Mouse (Mus musculus) macrophage (primary cell): Measurements from ENCODE around the gene Uqcrc1. TPM values are rescaled to one million over a fixed set of nuclear protein-coding genes. Genes with fewer than 3 reads are reported as not detected.

Source experiments
- H3K27ac ChIP-seq: fragments of 350-480 bp; formaldehyde crosslinking; 2 replicates; pipeline ENCODE4 v1.9.0; 2021
- H3K36me3 ChIP-seq: fragments of 350-480 bp; formaldehyde crosslinking; 2 replicates; pipeline ENCODE4 v1.9.0; 2021; ENCODE audit errors: inconsistent target
- H3K4me3 ChIP-seq: fragments of 350-480 bp; formaldehyde crosslinking; 2 replicates; pipeline ENCODE4 v1.9.0; 2021; ENCODE audit errors: inconsistent target
- H3K79me2 ChIP-seq: fragments of 350-480 bp; formaldehyde crosslinking; 2 replicates; pipeline ENCODE4 v1.9.0; 2021; ENCODE audit errors: inconsistent target
- WGBS: methylation state at CpG from one replicate; pipeline ENCODE4 v1.1.7; 2026; ENCODE audit warnings: inconsistent platforms; ENCODE audit not compliant: missing documents; 5-methylcytosine and 5-hydroxymethylcytosine counted together
- polyA plus RNA-seq: library from polyadenylated mRNA; stranded (reverse); fragments of 250-400 nt; gene quantifications from 3 replicates; pipeline ENCODE4 v1.2.4, GENCODE M21; 2018; ENCODE audit warnings: inconsistent platforms

Gene Uqcrc1
- polyA plus RNA-seq, 1 experiment from 2014 or later = 93.6 TPM

GRCm38 (mm10) chr9:108992620-108993361, 56.4 kb downstream of the Uqcrc1 start:
- peak overlapping the region; percentile 76 for H3K4me3 ChIP-seq
- H3K79me2 ChIP-seq = peaks cover 59% of the 10 kb centered on the region
- 91% methylated on average over 9 of the region's 9 CpGs for WGBS
- no peaks in the 10 kb centered on the region for H3K36me3 ChIP-seq
- peak overlapping the region; percentile 41; the same call in 1 of the 2 replicates for H3K27ac ChIP-seq

GRCm38 (mm10) chr9:108996411-108996810, 60.0 kb downstream of the Uqcrc1 start:
- WGBS = 75% methylated on average over 9 of the region's 9 CpGs
- Histone ChIP-seq H3K4me3 (no peak overlapping the region), H3K36me3 (no peaks in the 10 kb centered on the region), H3K79me2 (peaks cover 69% of the 10 kb centered on the region), H3K27ac (no peak overlapping the region)

DNA sequence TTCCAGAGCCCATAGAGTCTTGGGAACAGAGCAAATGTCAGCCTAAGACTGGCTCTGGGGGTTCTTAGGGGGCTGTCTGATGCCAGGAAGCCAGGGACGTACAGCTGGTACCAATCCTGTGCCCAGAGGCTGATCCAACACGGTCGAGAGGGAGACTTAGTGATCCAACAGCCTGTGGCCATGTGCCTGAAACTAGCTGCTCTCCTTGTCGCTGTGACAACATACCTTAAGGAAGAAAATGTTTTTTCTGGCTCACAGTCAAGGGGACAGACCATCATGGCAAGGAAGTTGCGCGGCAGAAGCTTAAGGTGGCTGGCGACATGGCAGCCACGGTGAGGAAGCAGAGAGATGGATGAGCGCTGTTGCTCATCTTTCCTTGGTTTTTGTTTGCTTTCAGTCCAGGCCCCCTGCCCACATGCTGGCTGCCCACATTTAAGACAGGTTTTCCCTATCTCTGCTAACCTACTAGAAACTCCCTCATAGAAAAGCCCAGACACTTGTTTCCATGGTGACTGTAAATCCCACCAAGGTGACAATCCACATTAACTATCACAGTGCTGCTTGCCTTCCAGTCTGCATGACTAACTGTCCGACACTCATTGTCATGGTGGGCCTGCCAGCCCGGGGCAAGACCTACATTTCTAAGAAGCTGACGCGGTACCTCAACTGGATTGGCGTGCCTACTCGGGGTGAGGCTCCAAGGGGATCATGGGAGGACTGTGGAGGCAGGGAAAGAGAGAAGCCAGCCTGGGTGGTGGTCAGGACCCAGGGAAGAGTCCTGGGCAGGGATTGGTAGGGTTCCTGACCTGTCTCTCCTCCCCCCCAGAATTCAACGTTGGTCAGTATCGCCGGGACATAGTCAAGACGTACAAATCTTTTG, 62.1 kb downstream of the Uqcrc1 start:
- peaks cover 11% of the 10 kb centered on the region for H3K36me3 ChIP-seq
- peak overlapping the region; percentile 84 for H3K27ac ChIP-seq
- H3K4me3 ChIP-seq = no peak overlapping the region
- peaks cover 52% of the 10 kb centered on the region for H3K79me2 ChIP-seq
- 69% methylated on average over 19 of the region's 19 CpGs for WGBS

GRCm38 (mm10) chr9:108999167-108999526, 62.7 kb downstream of the Uqcrc1 start:
- Histone ChIP-seq H3K4me3 (no peak overlapping the region), H3K27ac (peak overlapping the region; percentile 84), H3K36me3 (peaks cover 11% of the 10 kb centered on the region), H3K79me2 (peaks cover 46% of the 10 kb centered on the region)
- WGBS = 2% methylated on average over 4 of the region's 4 CpGs

Other genes with a start within 250 kb of the Uqcrc1 start
- 20.7 to 69.9 TPM (median 46.8 TPM) in 3 replicates for gene Prkar2a, start 247.3 kb upstream of the Uqcrc1 start, polyA plus RNA-seq
- 21.7 to 28.6 TPM (median 24.7 TPM) in 3 replicates for gene Ip6k2, start 152.8 kb upstream of the Uqcrc1 start, polyA plus RNA-seq
- gene Nckipsd, start 128.3 kb upstream of the Uqcrc1 start, polyA plus RNA-seq = 10.6 to 19.3 TPM (median 11.4 TPM) in 3 replicates
- 0.53 to 1.2 TPM (median 0.95 TPM) in 3 replicates for gene Celsr3, start 110.3 kb upstream of the Uqcrc1 start, polyA plus RNA-seq
- gene Slc26a6, start 83.3 kb upstream of the Uqcrc1 start, polyA plus RNA-seq = 5.2 to 17.9 TPM (median 8.1 TPM) in 3 replicates
- gene Tmem89, start 22.0 kb upstream of the Uqcrc1 start, polyA plus RNA-seq = not detected in 3 replicates
- gene Col7a1, start 17.0 kb downstream of the Uqcrc1 start, polyA plus RNA-seq = 0.11 to 0.42 TPM (median 0.14 TPM) in 3 replicates
- not detected in 3 replicates for gene Ucn2, start 49.4 kb downstream of the Uqcrc1 start, polyA plus RNA-seq
- 23.2 to 27.5 TPM (median 24.0 TPM) in 3 replicates for gene Pfkfb4, start 55.1 kb downstream of the Uqcrc1 start, polyA plus RNA-seq
- 392 to 901 TPM (median 421 TPM) in 3 replicates for gene Shisa5, start 101.9 kb downstream of the Uqcrc1 start, polyA plus RNA-seq
- gene Trex1, start 123.1 kb downstream of the Uqcrc1 start, polyA plus RNA-seq = 60.4 to 194 TPM (median 98.8 TPM) in 3 replicates
- gene Atrip, start 137.5 kb downstream of the Uqcrc1 start, polyA plus RNA-seq = 6.3 to 9.1 TPM (median 6.5 TPM) in 3 replicates
- 2.5 to 7.4 TPM (median 5.7 TPM) in 3 replicates for gene Ccdc51, start 145.9 kb downstream of the Uqcrc1 start, polyA plus RNA-seq
- gene Tma7, start 146.0 kb downstream of the Uqcrc1 start, polyA plus RNA-seq = 294 to 336 TPM (median 314 TPM) in 3 replicates
- not detected in 3 replicates for gene Plxnb1, start 158.8 kb downstream of the Uqcrc1 start, polyA plus RNA-seq
- gene Fbxw21, start 225.4 kb downstream of the Uqcrc1 start, polyA plus RNA-seq = not detected in 3 replicates